Mouse (Mus musculus): ENCODE measurements at regions not wholly inside any gene's neighbourhood (a gene's known extent, or its start where the extent isn't known, plus 50 kb on each side); places are given as distances from the start of the nearest gene placed in this dataset.

DNA sequence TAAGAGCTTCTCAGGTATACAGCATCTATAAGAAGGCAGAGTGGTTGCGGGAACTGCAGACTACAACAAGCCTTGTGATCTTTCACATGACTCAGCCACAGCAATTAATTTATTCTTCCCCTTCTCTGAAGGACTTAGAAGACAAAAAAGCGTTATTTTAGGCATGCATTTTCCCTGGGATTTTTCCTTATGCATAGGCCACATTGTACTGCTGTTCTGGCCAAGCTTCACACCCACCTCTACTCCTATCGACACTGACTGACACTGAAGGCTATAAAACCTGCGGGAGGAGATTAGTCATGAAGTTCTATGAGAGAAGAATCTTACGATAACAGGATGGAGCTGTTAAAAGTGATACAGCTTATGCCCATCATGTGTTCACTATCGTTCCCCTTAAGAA is 441.9 kb downstream of the Tox3 start:
- no peak for DNase-seq (ENCODE audit: low spot score)

DNA sequence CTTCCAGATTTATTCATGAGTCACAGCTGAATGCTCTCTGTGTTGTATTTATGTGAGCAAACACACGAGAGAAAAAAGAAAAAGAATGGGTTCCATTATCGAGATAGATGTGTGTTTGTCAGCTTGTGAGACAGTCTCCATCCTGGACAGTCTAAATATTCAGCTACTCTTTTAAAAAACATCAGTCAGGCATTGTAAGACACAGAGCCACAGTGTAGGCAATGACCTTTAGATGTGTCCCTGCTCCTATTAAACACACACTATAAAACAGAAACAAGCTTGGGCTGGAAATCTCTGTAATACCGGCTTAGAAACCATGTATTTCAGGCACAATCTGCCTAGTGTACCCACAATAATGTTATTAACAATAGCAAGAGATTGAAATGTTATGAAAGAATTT is 442.6 kb downstream of the Tox3 start:
- DNase-seq (ENCODE audit: low spot score), result no peak

DNA sequence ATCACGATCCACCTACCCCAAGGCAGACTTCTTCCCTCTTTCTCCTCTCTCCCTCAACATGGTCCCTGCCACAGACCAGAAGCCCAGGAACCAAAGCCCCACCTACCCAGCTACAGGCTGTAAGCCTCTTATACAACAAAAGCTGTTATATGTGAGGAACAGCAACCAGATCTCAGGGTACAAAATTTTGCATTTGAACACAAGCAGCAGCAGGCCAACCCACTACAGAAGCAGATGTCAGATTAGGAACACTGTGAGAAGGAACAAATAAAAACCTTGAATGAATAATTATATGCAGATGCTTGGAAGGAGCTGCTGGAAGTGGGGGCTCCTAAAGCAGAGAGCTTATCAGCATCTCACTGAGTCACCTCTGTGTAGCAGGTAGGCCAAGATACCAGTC is 444.8 kb downstream of the Tox3 start:
- DNase-seq (ENCODE audit: low spot score), result no peak

DNA sequence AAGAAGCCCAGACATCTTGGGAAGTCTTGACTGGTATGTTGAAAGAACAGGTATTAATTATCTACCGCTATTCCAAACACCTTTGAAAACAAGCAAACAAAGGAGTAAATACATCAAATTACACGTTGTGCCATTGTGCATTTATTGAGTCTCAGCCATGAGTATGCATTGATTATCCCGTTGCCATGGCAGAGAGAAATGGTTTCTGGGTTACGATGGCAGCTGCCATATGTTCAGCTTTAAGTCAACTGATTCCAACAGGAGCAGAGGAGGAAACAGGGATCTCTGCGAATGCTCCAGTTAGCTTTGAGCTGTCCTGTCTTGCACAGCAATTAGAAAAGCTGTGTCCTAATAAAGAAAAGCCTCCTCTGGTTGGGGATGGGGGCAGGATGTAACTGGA is 475.4 kb downstream of the Tox3 start:
- no peak for DNase-seq (ENCODE audit: low spot score)

DNA sequence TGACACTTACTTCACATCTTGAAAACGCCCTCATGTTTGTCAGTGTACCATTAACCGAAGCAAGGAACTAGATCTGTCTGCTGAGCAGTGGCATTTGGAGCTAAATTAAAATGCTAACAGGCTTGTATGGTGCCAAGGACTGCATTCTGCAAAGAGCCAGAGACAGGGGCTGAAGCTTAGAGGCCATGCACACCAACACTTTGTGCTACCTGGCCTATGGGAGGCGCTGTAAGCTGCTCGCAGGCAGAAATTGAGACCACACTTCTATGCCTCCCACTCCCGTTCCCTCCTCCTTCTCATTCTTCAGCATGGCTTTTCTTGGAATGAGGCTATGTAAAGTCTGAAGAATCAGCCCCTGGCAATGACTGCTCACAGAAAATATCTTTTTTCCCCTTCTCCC is 476.2 kb downstream of the Tox3 start:
- DNase-seq (ENCODE audit: low spot score), result no peak

DNA sequence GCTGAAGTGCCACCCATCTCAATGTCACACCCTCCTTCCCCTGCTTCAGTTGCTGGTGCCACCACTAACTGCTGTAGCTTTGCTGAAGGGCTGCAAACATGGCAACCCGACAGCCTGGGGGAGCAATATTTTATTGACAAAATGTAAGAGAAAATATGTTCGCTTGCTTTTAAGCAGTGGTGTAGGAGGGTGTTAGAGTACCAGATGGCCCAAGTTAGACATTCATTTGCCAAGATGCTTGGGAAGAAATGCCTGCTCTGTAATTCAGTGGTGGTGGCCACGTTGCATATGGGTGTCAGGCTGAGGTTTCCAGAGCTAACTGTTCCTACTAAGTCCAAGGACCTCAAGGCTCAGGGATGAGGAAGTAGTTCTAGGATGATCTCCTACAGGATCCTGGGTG is 488.3 kb downstream of the Tox3 start:
- no peak for DNase-seq (ENCODE audit: low spot score)

DNA sequence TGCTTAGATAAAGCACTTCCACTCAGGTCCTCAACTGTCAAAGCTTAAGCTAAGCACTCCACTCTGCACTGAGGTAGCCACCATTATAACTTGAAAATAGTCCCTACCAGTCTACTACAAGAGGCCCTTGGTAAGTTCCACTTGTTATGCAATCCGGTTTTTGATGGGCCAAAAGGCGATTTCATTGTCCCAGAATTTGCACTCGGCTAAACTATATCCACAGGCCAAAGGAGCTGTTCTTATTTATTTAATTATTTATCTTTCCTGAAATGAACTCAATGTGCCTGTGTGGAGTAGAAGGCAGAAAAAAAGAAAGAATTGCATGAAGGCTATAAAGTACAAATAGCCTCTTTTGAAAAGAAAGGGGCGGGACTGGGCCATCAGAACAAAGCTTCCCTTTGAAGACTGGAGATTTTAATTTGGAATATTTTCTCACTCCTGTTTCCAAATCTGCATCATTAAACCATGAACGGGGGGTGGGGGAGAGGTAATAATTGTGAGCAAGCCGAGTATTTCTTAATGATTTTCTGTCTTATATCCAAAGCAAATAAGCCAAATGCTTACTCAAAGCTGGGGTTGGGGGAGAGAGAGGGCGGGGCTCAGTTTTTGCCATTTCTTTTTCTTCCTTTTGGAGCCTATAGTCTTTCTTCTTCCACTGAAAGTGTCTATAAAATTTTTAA is 489.3 kb downstream of the Tox3 start:
- DNase-seq (ENCODE audit: low spot score), result no peak

DNA sequence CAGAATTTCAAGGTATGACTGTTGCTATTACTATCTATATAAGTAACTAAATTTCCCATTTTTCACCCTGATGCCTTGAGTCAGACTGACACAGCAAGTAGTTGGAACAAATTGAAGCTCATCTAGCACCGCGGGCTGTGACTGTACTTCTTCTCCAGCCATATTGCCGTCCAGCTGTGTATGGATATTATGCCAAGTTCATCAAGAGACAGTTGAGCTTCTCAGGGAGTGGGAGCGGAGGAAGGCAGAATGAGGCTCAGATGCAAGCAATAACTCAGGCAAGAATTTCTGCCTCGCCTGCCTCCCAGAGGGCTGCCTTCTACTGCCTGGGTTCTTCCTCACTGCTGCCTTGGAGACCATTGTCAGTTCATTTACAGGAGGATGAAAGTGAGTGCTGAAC is 492.6 kb downstream of the Tox3 start:
- DNase-seq (ENCODE audit: low spot score), result no peak

DNA sequence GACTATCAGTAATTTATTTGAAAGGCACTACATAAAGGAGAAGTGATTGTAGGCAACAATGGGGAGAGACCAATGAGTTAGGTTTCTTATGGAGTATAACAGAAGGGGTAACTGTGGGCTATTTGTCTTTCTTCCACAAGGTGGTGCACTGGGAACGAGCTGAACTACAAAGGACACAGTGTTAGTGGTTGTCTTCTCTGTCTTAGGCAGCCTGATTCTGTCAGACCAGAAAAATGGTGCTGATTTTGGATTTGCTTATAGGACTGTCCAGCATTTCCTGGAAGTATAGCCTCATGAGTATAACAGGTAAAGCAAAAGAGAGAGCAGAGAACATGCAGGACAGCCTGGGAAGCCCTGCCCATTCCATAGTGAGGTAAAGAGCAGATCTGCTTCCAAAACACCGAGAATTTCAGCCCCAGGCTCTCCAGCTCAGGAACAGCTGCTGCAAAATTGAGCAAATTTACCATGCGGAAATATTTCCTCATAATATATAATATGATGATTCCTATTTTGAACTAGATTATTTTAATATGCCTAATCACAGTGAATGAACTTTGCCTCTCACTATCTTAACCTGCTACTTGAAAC is 497.8 kb downstream of the Tox3 start:
- no peak for DNase-seq (ENCODE audit: low spot score)

DNA sequence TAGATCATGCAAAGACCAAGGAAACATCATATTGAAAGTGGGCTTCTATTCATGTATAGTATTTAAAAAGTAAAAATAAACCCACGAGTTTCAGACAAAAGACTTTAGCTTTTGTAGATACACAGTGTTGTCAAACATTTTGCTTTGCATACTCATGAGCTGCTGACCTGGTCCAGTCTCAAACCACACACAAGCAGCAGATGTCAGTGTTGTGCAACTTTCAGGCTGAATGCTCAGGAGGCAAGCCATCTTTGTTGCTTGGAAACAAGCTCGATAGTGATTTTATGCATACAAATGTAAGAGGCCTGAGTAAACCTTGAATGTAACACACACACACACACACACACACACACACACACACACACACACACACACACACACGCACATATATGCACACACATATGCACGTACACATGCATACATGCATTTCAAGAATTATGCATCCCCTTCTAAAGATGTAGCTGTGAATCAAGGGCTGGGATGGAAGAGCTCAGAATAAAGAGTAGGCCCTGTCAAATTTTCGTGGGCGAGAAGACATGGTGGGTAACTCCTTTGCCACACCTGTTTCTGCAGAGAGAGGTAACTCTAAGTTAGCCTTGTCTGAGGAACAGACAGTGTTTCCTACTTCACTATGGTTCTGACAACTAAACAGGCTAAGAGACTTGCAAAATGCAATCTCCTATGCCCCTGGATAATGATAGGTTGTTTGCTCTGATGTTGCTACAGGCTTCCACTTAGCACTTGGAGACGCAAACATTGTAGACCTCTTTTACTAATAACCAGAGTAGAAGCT is 498.5 kb downstream of the Tox3 start:
- no peak for DNase-seq (ENCODE audit: low spot score)

DNA sequence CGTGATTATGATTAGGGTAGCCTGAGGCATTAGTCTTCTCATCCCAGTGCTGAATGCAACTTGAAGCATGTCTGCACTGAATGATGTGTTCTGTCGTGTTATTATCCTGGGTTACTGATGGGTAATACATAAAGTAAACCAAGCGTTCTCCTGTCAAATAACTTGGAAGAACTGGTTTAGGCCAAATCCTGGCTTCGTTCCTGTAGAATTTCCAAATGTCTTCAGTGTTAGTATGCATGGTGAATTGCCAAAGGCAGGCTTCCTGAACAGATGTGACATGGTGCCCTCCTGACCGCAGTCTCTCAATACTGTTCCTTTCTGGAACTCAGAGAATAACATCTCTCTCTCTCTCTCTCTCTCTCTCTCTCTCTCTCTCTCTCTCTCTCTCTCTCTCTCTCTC is 509.6 kb downstream of the Tox3 start:
- no peak for DNase-seq (ENCODE audit: low spot score)

DNA sequence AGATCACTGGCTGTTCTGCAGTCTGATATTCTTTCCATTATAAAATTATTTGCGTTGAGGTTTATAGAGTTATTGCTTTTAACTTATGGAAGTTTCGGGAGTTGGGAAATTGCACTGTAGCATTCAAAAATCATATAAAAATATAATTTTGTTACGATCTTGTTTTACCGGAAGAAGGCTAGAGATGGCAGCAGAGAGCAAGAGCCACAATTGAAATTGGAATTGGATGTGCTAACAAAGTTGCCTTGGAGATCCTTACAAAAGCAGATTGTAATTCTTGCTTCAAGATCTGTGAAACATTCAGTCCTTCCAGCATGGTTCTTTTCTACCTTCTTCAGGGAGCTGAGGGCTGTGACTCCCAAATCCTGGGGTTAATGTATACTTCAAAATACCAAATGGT is 514.4 kb downstream of the Tox3 start:
- DNase-seq (ENCODE audit: low spot score), result no peak

DNA sequence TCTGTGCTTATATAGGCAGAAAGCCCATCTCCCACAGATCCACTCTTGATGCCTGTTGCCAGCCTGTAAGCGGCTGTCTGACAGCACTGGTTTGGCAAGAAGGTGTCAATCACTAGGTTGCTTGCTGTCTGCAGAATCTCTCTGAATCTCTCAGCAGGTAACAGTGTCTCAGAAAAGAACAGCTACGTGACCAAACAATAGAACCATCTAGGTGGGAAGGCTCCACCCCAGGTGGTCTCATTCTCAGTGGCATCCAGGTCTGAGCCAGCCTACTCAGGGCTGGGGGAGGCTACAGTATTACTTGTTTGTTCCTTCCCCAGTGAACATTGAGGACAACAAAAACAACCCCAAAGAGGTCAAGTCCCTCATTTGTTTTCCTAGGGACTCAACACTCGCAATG is 523.6 kb downstream of the Tox3 start:
- DNase-seq (ENCODE audit: low spot score), result no peak

DNA sequence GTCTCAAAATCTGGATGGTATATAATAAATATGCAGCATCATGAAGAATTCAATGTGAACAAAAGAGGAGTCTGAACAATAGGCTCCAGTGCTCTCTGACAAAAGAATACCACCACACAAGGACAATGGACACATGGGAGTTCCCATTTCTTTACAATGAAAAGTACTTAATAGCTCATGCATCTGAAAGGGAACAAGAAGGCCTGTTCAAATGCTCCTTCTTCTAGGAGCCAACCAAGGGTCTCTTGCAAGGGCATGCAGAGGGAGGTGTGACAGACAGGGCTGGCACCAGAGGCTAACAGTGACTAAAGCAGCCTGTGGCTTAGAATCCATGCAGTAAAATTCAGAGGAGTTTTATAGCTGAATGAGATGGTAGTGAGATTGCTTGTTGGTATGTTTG is 524.5 kb downstream of the Tox3 start:
- no peak for DNase-seq (ENCODE audit: low spot score)

DNA sequence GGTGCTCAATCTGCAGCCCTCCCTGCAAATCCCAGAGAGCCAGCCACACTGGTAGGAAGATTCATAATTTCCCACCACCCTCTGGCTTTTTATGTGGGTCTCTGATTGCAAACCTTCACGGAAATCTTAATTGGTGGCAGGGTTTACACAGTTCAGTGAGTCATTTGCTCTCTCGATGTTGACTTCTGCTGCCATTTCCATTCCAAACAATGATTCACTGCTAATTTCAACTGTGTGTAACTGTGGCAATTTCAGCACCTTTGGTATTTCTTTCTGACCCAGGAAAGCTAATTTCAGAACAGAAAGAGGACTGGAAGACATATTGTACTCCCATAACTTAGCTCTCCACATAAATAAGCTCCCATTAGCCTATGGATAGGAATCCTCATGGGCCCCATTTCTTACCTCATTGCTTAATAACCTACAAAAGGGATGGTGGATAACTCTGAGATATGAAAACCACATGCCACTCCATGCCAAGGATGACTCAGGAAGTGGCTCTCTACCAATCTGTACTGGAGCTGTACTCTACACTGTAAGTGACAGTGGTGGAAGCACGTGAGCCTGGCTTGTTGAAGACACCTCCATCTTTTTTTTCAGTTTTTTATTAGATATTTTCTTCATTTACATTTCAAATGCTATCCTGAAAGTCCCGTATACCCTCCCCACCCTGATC is 536.0 kb downstream of the Tox3 start:
- no peak for DNase-seq (ENCODE audit: low spot score)

DNA sequence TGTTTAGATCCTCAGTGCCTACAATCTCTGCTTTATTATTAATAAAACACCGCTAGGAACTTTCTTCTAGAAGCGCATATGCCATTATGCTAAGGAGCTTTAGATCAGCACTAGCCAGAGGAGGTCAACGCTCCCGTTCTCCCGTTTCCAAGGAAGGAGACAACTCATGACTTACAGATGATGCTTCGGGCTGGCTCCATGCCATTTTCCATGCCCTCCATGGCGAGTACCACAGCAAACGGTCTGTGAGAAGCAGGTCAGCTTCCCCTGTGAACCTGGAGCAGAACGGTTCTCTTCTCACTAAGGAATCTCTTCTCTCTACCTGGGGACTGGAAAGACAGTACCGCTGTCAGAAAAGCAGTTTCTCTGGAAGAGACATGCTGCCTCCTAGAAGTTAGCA is 559.8 kb downstream of the Tox3 start:
- DNase-seq (ENCODE audit: low spot score), result no peak

DNA sequence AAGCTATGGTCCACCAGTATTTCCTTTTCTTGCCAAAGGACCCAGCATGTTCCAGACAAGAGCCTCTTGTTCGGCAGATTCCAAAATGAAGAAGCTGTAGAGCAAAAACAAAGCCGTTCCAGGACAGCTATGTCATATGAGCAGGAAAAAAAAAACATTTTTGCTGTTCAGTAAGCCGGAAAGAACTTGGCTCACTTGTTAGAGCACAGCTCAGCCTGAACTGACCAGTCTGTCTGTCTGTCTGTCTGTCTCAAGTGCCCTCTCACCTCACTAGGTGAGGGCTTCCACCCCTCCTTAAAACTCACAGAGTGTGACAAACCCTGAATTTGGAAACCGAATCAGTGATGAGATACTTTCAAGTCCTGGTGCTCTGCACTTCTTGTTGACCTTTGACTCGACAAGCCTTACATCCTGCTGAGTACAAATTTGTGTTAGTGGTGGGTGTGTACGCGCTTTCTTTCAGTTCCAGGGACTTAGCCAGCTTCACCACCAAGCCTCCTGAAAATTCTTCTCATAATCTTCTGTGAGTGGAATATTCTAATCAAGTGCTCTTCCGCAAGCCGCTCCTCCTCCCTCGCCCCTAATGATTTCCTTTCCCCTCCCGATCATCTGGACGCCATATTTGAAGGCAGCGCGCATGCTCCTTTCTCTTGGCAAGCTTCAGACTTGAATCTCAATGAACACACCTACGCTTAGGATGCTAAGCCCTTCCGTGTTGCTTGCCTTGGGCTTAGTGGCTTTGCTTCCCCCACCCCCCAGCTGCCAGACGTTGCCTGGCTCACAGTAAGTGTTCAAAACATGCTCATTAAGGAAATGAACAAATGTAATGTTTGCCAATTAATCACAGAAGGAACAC is 560.9 kb downstream of the Tox3 start:
- DNase-seq (ENCODE audit: low spot score), result no peak

DNA sequence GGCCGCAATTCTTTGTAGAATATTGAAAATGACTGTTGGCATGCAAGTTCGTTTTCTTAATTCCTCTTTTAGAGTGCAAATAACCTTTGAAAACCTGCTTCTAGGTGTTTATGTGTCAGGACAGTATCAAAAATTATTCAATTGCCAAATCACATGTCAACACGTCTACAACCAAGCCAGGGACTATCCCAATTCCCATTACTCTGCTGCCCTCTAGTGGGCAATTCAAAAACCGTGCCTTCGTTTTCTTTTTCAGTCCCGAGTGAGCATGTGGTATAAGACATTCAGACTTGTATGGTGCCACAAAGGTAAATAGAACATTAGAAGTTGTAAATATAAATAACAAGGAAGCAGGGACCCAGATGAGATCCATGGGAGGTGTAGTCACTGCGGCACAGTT is 563.1 kb downstream of the Tox3 start:
- no peak for DNase-seq (ENCODE audit: low spot score)

DNA sequence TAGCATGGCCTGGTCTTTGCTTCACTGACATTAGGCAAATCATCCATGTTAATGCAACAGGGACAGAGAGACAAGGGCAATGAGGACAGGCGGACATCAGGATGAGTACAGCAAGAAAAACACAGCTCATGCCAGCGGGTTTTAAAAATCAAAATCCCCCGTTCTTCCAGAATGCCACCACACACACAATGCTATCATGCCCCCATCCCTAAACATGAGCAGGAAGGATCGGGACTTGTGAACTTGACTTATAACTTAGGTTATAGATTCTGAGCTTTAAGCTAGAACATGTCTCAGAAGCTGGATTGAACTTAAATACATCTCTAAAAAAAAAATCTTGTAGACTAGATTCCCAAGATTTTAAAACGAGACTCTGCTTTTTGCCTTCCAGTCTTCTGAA is 564.8 kb downstream of the Tox3 start:
- no peak for DNase-seq (ENCODE audit: low spot score)

DNA sequence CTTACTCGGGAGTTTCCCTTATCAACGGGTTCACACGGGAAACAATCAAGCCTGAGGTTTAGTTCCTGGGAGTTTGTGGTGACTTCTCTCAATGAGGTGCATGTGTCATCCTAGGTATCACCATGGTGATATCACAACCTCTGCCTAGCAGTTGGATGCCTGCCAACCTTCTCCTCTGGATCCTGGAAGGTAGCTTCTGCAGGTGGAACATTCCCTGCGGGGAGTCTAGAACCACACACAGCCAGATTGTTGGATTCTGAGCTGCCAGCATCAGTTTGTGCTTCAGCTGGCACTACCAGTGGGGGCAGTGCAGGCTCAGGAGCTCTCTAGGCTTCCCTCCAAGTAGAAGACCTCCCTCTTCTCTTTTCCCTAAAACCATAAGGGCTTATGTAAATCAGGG is 581.8 kb downstream of the Tox3 start:
- no peak for DNase-seq (ENCODE audit: low spot score)

DNA sequence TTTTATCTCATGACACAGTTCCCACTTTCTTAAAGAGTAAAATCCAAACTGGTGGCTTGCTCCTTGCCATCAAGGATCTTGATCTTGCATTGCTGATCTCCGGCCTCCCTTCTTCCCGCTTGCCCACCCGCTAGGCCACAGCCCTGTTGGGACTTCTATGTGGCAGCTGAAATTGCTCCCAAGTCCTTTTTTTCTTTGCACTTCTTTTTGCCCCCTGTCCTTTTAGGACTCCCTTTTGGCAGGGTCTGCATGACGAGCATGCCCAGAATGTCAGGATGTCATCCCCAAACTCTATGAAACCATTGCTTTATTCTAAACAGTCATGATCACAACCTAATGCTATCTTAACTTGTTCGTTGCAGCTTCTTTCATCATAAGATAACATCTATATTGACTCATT is 588.6 kb downstream of the Tox3 start:
- DNase-seq (ENCODE audit: low spot score), result no peak

DNA sequence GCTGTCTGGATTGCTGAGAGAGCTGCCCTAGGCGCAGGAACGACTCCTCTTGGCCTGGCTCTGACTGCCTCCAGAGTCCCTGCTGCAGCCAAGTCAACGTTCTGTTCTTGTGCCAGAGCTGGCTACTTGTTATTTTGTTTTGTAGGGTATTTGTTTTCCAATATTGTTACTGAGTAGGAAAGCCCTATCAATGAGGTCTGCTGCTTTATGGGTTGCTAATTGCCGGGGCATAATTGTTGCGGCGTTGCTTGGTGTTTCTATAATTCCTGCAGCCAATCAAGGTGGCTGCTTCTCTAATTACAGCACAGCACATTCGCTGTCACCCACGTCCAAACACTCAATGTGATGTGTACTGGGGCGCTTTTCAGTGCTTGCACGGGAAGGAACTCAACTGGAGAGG is 589.4 kb downstream of the Tox3 start:
- DNase-seq (ENCODE audit: low spot score), result no peak
